ENCODE assay signal across 14 mouse cellular contexts in the genomic region with DNA sequence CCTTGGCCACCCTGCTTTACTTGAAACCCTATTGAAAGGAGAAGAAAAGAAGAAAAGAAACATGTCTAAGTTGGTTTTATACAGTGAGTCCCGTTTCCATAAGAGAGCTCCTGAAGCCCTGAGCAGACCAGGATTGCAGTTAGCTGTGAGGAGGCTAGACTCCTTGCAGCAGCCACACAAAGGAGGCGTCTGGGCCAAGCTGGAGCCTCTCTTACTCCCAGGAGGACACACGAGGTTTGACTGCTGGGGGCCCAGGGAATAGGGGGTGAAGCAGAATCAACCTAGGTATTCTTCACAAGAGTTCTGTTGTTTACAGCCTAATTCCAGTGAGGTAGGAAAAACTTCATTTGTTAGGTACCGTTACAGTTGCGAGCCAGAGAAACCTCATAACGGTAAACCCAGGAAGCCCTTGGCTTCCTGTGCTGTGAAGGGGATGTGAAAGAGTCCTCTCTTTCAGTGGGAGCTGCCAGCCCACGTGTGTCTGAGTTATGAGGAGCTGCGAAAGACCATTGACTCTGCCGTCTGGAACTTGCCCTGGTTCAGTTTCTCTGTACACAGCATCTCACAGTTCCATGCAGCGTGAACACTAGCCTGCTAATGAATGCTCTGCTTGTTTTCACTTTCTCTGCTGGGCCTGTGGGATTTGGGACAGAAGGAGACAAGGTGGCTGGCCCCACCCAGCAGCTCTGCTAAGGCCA. TPM values are rescaled to one million over a fixed set of nuclear protein-coding genes. Genes with fewer than 3 reads are reported as not detected.
DNase-seq lines count a peak whose midpoint lies in the region; ATAC-seq and TF ChIP-seq lines count a peak whose summit lies in the region.
"Had no signal": no experiment of that assay in that cellular context is flagged by ENCODE, and none has a peak within 500 bp of the region (broad histone marks: within the 10 kb centered on the region; RNA-seq: fewer than 3 reads in every experiment).

No protein-coding gene starts in this region.

- no peaks in the 10 kb centered on the region for H3K9me3 ChIP-seq in hindbrain, embryonic 10.5 days
- no peaks in the 10 kb centered on the region for H3K9me3 ChIP-seq in hindbrain, embryonic 13.5 days
- H3K9me3 ChIP-seq in limb, embryonic 11.5 days (ENCODE audit: control insufficient read depth, low read length): no peaks in the 10 kb centered on the region
- H3K9me3 ChIP-seq: hindbrain, embryonic 15.5 days; kidney, embryonic 15.5 days; midbrain, embryonic 12.5 days had no signal

- no peak overlapping the region for H3K9ac ChIP-seq in hindbrain, embryonic 13.5 days
- H3K9ac ChIP-seq in limb, embryonic 11.5 days (ENCODE audit: low read length): peak overlapping the region; percentile 45; the same call in 1 of the 2 replicates
- H3K9ac ChIP-seq: hindbrain, embryonic 15.5 days; kidney, embryonic 15.5 days; midbrain, embryonic 12.5 days had no signal

- peaks cover 12% of the 10 kb centered on the region for H3K4me1 ChIP-seq in hindbrain, embryonic 10.5 days (replicated peaks)
- H3K4me1 ChIP-seq in hindbrain, embryonic 13.5 days (replicated peaks): peaks cover 12% of the 10 kb centered on the region; the same call in 1 of the 2 replicates
- H3K4me1 ChIP-seq in thymus, adult 2 months (replicated peaks; ENCODE audit: control insufficient read depth, insufficient read depth, low read length): peaks cover 11% of the 10 kb centered on the region
- peaks cover 16% of the 10 kb centered on the region for H3K4me1 ChIP-seq in limb, embryonic 11.5 days (ENCODE audit: control insufficient read depth, insufficient read depth, low read length)
- H3K4me1 ChIP-seq: hindbrain, embryonic 15.5 days; kidney, embryonic 15.5 days; midbrain, embryonic 12.5 days had no signal

- ATAC-seq in hindbrain, embryonic 13.5 days (ENCODE audit: low FRiP score): no peak
- ATAC-seq in limb, embryonic 11.5 days (ENCODE audit: insufficient number of reproducible peaks, low FRiP score, low TSS enrichment, low read depth): peak; percentile 82

- H3K27me3 ChIP-seq in hindbrain, embryonic 10.5 days (ENCODE audit: insufficient read depth, poor library complexity, severe bottlenecking): no peaks in the 10 kb centered on the region
- H3K27me3 ChIP-seq in hindbrain, embryonic 13.5 days: no peaks in the 10 kb centered on the region
- H3K27me3 ChIP-seq in thymus, adult 2 months (ENCODE audit: control insufficient read depth, insufficient read depth, low read length): no peaks in the 10 kb centered on the region
- H3K27me3 ChIP-seq in limb, embryonic 11.5 days (ENCODE audit: control insufficient read depth, insufficient read depth, low read length): no peaks in the 10 kb centered on the region
- H3K27me3 ChIP-seq: hindbrain, embryonic 15.5 days; kidney, embryonic 15.5 days; midbrain, embryonic 12.5 days had no signal

- H3K4me2 ChIP-seq in hindbrain, embryonic 13.5 days: no peak overlapping the region
- H3K4me2 ChIP-seq in limb, embryonic 11.5 days (ENCODE audit: low read depth, severe bottlenecking): no peak overlapping the region
- H3K4me2 ChIP-seq: hindbrain, embryonic 15.5 days; kidney, embryonic 15.5 days; midbrain, embryonic 12.5 days had no signal

- no peak for TF ChIP-seq POLR2A in thymus, adult 2 months (IDR thresholded peaks at IDR 0.05; ENCODE audit: control insufficient read depth, extremely low read depth, insufficient read depth, low read length, poor library complexity)

- H3K27ac ChIP-seq in hindbrain, embryonic 10.5 days: peak overlapping the region; percentile 46; the same call in 1 of the 2 replicates
- no peak overlapping the region; the same call in 1 of the 2 replicates for H3K27ac ChIP-seq in hindbrain, embryonic 13.5 days
- peak overlapping the region; percentile 35; the same call in 1 of the 2 replicates for H3K27ac ChIP-seq in thymus, adult 2 months (ENCODE audit: control insufficient read depth, insufficient read depth, low read length)
- peak overlapping the region; percentile 95 for H3K27ac ChIP-seq in limb, embryonic 11.5 days (replicated peaks; ENCODE audit: low read depth, low read length)
- H3K27ac ChIP-seq: hindbrain, embryonic 15.5 days; kidney, embryonic 15.5 days; midbrain, embryonic 12.5 days had no signal

- no peak for DNase-seq in hindbrain, embryonic 10.5 days (ENCODE audit: low spot score)
- DNase-seq in thymus, adult 2 months: peak; percentile 4
- DNase-seq in thymus, adult 18-20 months: no peak
- peak; percentile 59 for DNase-seq in limb, embryonic 11.5 days (ENCODE audit: low spot score)
- peak; percentile 14 for DNase-seq in thymus, postnatal 4 days
- DNase-seq in frontal cortex, postnatal 25 days (ENCODE audit: low spot score in 2 of 2): no peak
- DNase-seq in ovary, adult 18-20 months (ENCODE audit: low spot score): no peak
- DNase-seq: adrenal gland, postnatal 25 days; cerebellum, adult 2 months; lung, adult 18-20 months had no signal

- no peak for TF ChIP-seq CTCF in thymus, adult 2 months (IDR thresholded peaks at IDR 0.05; ENCODE audit: borderline replicate concordance, control insufficient read depth, extremely low read depth, insufficient read depth, low read length, poor library complexity)

- H3K36me3 ChIP-seq in hindbrain, embryonic 10.5 days: peaks cover 60% of the 10 kb centered on the region
- peaks cover 57% of the 10 kb centered on the region for H3K36me3 ChIP-seq in hindbrain, embryonic 13.5 days
- no peaks in the 10 kb centered on the region for H3K36me3 ChIP-seq in thymus, adult 2 months (ENCODE audit: control insufficient read depth, insufficient read depth, low read length)
- no peaks in the 10 kb centered on the region for H3K36me3 ChIP-seq in limb, embryonic 11.5 days (ENCODE audit: control insufficient read depth, insufficient read depth, low read length)

- H3K4me3 ChIP-seq in hindbrain, embryonic 10.5 days: no peak overlapping the region
- no peak overlapping the region for H3K4me3 ChIP-seq in hindbrain, embryonic 13.5 days
- H3K4me3 ChIP-seq in thymus, adult 2 months (ENCODE audit: control insufficient read depth, insufficient read depth, low read length): no peak overlapping the region
- no peak overlapping the region for H3K4me3 ChIP-seq in limb, embryonic 11.5 days (ENCODE audit: low read depth, low read length)
- H3K4me3 ChIP-seq: hindbrain, embryonic 15.5 days; kidney, embryonic 15.5 days; midbrain, embryonic 12.5 days had no signal

- WGBS in hindbrain, embryonic 10.5 days: 70% methylated on average over 10 of the region's 10 CpGs
- 75% methylated on average over 10 of the region's 10 CpGs for WGBS in hindbrain, embryonic 13.5 days
- WGBS in thymus, adult 2 months: 13% methylated on average over 10 of the region's 10 CpGs
- WGBS in limb, embryonic 11.5 days: 49% methylated on average over 10 of the region's 10 CpGs

RNA-seq across cellular contexts. Expression of a gene that starts 36.4 kb away (rescaled TPM):
- 61.7 and 64.6 TPM in 2 replicates for polyA plus RNA-seq in hindbrain, embryonic 10.5 days (2016; fragmentation: Nextera tagmentation; extraction: Ambion mirVana)
- 49.3 and 53.0 TPM in 2 replicates for polyA plus RNA-seq in hindbrain, embryonic 13.5 days (2015; fragmentation: Nextera tagmentation; extraction: Ambion mirVana)
- 78.0 and 79.8 TPM in 2 replicates for polyA plus RNA-seq in thymus, adult 2 months (2012; rRNA removed)
- polyA plus RNA-seq in limb, embryonic 11.5 days (2014; fragmentation: Nextera tagmentation; extraction: Ambion mirVana): 165 and 176 TPM in 2 replicates

RNA-seq across cellular contexts. Expression of a gene that starts 47.7 kb away (rescaled TPM):
- 91.8 and 92.7 TPM in 2 replicates for polyA plus RNA-seq in hindbrain, embryonic 10.5 days (2016; fragmentation: Nextera tagmentation; extraction: Ambion mirVana)
- 71.3 and 74.0 TPM in 2 replicates for polyA plus RNA-seq in hindbrain, embryonic 13.5 days (2015; fragmentation: Nextera tagmentation; extraction: Ambion mirVana)
- 46.5 and 52.2 TPM in 2 replicates for polyA plus RNA-seq in thymus, adult 2 months (2012; rRNA removed)
- 94.9 and 103 TPM in 2 replicates for polyA plus RNA-seq in limb, embryonic 11.5 days (2014; fragmentation: Nextera tagmentation; extraction: Ambion mirVana)

Comparison
In these comparisons a context has a peak if more than half of its experiments do, and no peak if none do; other contexts are left out.
1. DNase-seq: peak in thymus, adult 2 months (single experiment), limb, embryonic 11.5 days (single experiment) and thymus, postnatal 4 days (single experiment); none in hindbrain, embryonic 10.5 days (single experiment), thymus, adult 18-20 months (0 of 2), frontal cortex, postnatal 25 days (0 of 2) and ovary, adult 18-20 months (single experiment).